Mouse (Mus musculus) MEL (cell line): ENCODE measurements around the gene Fkbp5. TPM values are rescaled to one million over a fixed set of nuclear protein-coding genes. Genes with fewer than 3 reads are reported as not detected.

Experiments
- DNase-seq: peaks from one replicate; pipeline ENCODE4 v3.0.0; 2011; ENCODE audit warnings: low read depth, low spot score
- H3K27ac ChIP-seq: 2 replicates; pipeline ENCODE4 v1.5.1; 2012; ENCODE audit warnings: low read depth, mild to moderate bottlenecking, control low read depth, low read length, moderate library complexity; ENCODE audit not compliant: control insufficient read depth
- H3K27me3 ChIP-seq, 2 experiments: fragments of 150-350 bp in 1 of 2; sonication (generic) in 1 of 2; 2 replicates each; pipeline ENCODE4 v1.6.1; 2012; ENCODE audit warnings: low read length in 2 of 2, mild to moderate bottlenecking in 2 of 2, improper control_type of control experiment in 1 of 2, moderate library complexity in 1 of 2; ENCODE audit not compliant: insufficient read depth in 2 of 2, control insufficient read depth in 1 of 2
- H3K36me3 ChIP-seq, 2 experiments: 2 replicates each; pipeline ENCODE4 v1.6.1; 2012 to 2014; ENCODE audit warnings: low read length in 2 of 2, improper control_type of control experiment in 1 of 2, inconsistent platforms in 1 of 2, mild to moderate bottlenecking in 1 of 2; ENCODE audit not compliant: insufficient read depth in 2 of 2, control insufficient read depth in 1 of 2
- H3K4me1 ChIP-seq, 2 experiments: fragments of 150-350 bp in 1 of 2; sonication (generic) in 1 of 2; 2 replicates each; pipeline ENCODE4 v1.6.1; 2012; ENCODE audit warnings: low read length in 2 of 2, improper control_type of control experiment in 1 of 2, mild to moderate bottlenecking in 1 of 2; ENCODE audit not compliant: insufficient read depth in 2 of 2, control insufficient read depth in 1 of 2
- H3K4me3 ChIP-seq, 2 experiments: fragments of 150-350 bp in 1 of 2; sonication (generic) in 1 of 2; 2 replicates each; pipeline ENCODE4 v1.5.1; 2012; ENCODE audit warnings: low read depth in 2 of 2, low read length in 2 of 2, mild to moderate bottlenecking in 2 of 2, moderate library complexity in 2 of 2, control low read depth in 1 of 2, improper control_type of control experiment in 1 of 2; ENCODE audit not compliant: control insufficient read depth in 1 of 2, insufficient read depth in 1 of 2
- H3K79me2 ChIP-seq: 2 replicates; pipeline ENCODE4 v1.6.1; 2012; ENCODE audit warnings: mild to moderate bottlenecking, low read length, moderate library complexity; ENCODE audit not compliant: control insufficient read depth, poor library complexity, insufficient read depth
- H3K9ac ChIP-seq: 2 replicates; pipeline ENCODE4 v1.6.1; 2012; ENCODE audit warnings: low read depth, mild to moderate bottlenecking, control low read depth, low read length, moderate library complexity; ENCODE audit not compliant: control insufficient read depth, poor library complexity, severe bottlenecking
- H3K9me3 ChIP-seq: fragments of 150-350 bp; sonication (generic); replicated peaks from 2 replicates; pipeline ENCODE4 v1.6.1; 2012; ENCODE audit warnings: mild to moderate bottlenecking, low read length, improper control_type of control experiment, moderate library complexity; ENCODE audit not compliant: insufficient read depth
- CHD2 ChIP-seq: IDR thresholded peaks from 2 replicates; pipeline ENCODE4 v1.6.1; 2011; ENCODE audit warnings: low read length, improper control_type of control experiment
- CTCF ChIP-seq, 3 experiments: IDR thresholded peaks in 2 of 3; conservative IDR thresholded peaks in 1 of 3; 2 replicates each; pipeline ENCODE4 v1.5.1; 2011 to 2012; ENCODE audit warnings: low read length in 3 of 3, low read depth in 2 of 3, mild to moderate bottlenecking in 2 of 3, improper control_type of control experiment in 1 of 3, inconsistent platforms in 1 of 3, mixed read lengths in 1 of 3, moderate library complexity in 1 of 3; ENCODE audit not compliant: control insufficient read depth in 1 of 3, insufficient read depth in 1 of 3, poor library complexity in 1 of 3, severe bottlenecking in 1 of 3
- ELF1 ChIP-seq: IDR thresholded peaks from 2 replicates; pipeline ENCODE4 v1.6.1; 2014; ENCODE audit warnings: low read depth, mild to moderate bottlenecking, inconsistent platforms, low read length, improper control_type of control experiment, moderate library complexity
- GABPA ChIP-seq: IDR thresholded peaks from 2 replicates; pipeline ENCODE4 v1.6.1; 2012; ENCODE audit warnings: low read depth, mild to moderate bottlenecking, inconsistent platforms, low read length, improper control_type of control experiment, moderate library complexity
- MAX ChIP-seq: IDR thresholded peaks from 2 replicates; pipeline ENCODE4 v1.6.1; 2011; ENCODE audit warnings: low read length, improper control_type of control experiment
- MXI1 ChIP-seq: IDR thresholded peaks from 2 replicates; pipeline ENCODE4 v1.6.1; 2011; ENCODE audit warnings: mild to moderate bottlenecking, low read depth, low read length, improper control_type of control experiment
- MYC ChIP-seq: IDR thresholded peaks from 2 replicates; pipeline ENCODE4 v1.6.1; 2011; ENCODE audit warnings: low read depth, mild to moderate bottlenecking, low read length, improper control_type of control experiment, moderate library complexity
- POLR2A ChIP-seq, 2 experiments: IDR thresholded peaks; 2 replicates each; pipeline ENCODE4 v1.6.1; 2011 to 2012; ENCODE audit warnings: low read length in 2 of 2, mild to moderate bottlenecking in 2 of 2, control low read depth in 1 of 2, improper control_type of control experiment in 1 of 2, low read depth in 1 of 2, moderate library complexity in 1 of 2; ENCODE audit not compliant: control insufficient read depth in 1 of 2, insufficient read depth in 1 of 2, poor library complexity in 1 of 2
- RAD21 ChIP-seq: IDR thresholded peaks from 2 replicates; pipeline ENCODE4 v1.6.1; 2011; ENCODE audit warnings: mild to moderate bottlenecking, low read depth, low read length, improper control_type of control experiment
- RCOR1 ChIP-seq: IDR thresholded peaks from 2 replicates; pipeline ENCODE4 v1.6.1; 2012; ENCODE audit warnings: low read depth, mild to moderate bottlenecking, inconsistent platforms, low read length, improper control_type of control experiment
- SMC3 ChIP-seq: IDR thresholded peaks from 2 replicates; pipeline ENCODE4 v1.6.1; 2011; ENCODE audit warnings: low read depth, low read length, improper control_type of control experiment
- TBP ChIP-seq: IDR thresholded peaks from 2 replicates; pipeline ENCODE4 v1.8.0; 2011; ENCODE audit warnings: low read depth, low read length, improper control_type of control experiment
- UBTF ChIP-seq: IDR thresholded peaks from 2 replicates; pipeline ENCODE4 v1.6.1; 2012; ENCODE audit warnings: low read depth, mild to moderate bottlenecking, inconsistent platforms, low read length, improper control_type of control experiment, moderate library complexity, borderline replicate concordance; ENCODE audit not compliant: insufficient read depth
- USF1 ChIP-seq: IDR thresholded peaks from 2 replicates; pipeline ENCODE4 v1.6.1; 2014; ENCODE audit warnings: low read depth, mild to moderate bottlenecking, inconsistent platforms, low read length, improper control_type of control experiment, moderate library complexity
- ZKSCAN1 ChIP-seq: IDR thresholded peaks from 2 replicates; pipeline ENCODE4 v1.6.1; 2012; ENCODE audit warnings: low read depth, mild to moderate bottlenecking, inconsistent platforms, low read length, improper control_type of control experiment, moderate library complexity
- ZNF384 ChIP-seq: IDR thresholded peaks from 2 replicates; pipeline ENCODE4 v1.6.1; 2012; ENCODE audit warnings: low read depth, mild to moderate bottlenecking, inconsistent platforms, low read length, improper control_type of control experiment
- polyA plus RNA-seq, 2 experiments: library from polyadenylated mRNA; stranded (reverse) in 1 of 2; unstranded in 1 of 2; fragments of >175 nt in 1 of 2; fragments of >200 nt in 1 of 2; gene quantifications; 2 replicates each; pipeline versions ENCODE4 v1.2.1 to v1.2.4; 2012; ENCODE audit warnings: low replicate concordance in 2 of 2, low read depth in 1 of 2; ENCODE audit not compliant: insufficient read length in 2 of 2, insufficient read depth in 1 of 2, missing spikeins in 1 of 2
- total RNA-seq: library from RNA; depleted of rRNA; stranded (reverse); fragments of 300-350 nt; gene quantifications from 2 replicates; pipeline ENCODE4 v1.2.3, GENCODE M21; 2012

The Fkbp5 gene
- total and polyA plus RNA-seq, 3 experiments, result 16.6 to 184 (median 44.3) TPM

DNA sequence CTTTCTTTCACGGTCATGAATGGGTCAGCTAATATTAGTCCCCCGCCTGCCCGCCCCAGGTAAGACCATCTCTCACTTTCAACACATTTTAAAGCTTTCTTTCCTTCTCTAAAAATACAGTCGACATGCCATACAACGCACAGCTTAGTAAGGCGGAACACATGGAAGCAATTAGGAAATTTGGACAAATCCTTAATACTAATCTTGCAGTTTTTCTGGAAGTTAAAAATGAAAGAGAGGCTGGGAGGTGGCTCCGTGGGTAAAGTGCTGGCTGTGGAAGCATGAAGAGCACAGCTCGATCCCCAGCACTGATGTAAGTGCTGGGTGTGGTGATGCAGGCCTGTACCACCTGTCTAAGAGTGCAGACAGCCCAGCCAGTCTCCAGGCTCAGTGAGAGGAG lies 39.9 kb downstream of the Fkbp5 start:
- no peak overlapping the region for H3K9ac ChIP-seq
- H3K27me3 ChIP-seq, result no peaks in the 10 kb centered on the region
- H3K27ac ChIP-seq, result no peak overlapping the region
- H3K79me2 ChIP-seq, result peaks cover 15% of the 10 kb centered on the region
- H3K4me3 ChIP-seq, result no peak overlapping the region
- TF ChIP-seq USF1, result no peak
- no peak for TF ChIP-seq ELF1
- no peak for TF ChIP-seq CHD2
- no peak for TF ChIP-seq MYC
- no peak for TF ChIP-seq CTCF (IDR thresholded peaks at IDR 0.05 in 2 of 3, conservative IDR thresholded peaks at IDR 0.05 in 1 of 3; ENCODE audit: control insufficient read depth in 1 of 3, insufficient read depth in 1 of 3, low read depth in 2 of 3, low read length in 3 of 3, poor library complexity in 1 of 3, severe bottlenecking in 1 of 3)
- TF ChIP-seq ZKSCAN1, result no peak
- no peak for TF ChIP-seq MXI1
- no peak for TF ChIP-seq RAD21
- TF ChIP-seq TBP, result no peak
- no peaks in the 10 kb centered on the region for H3K9me3 ChIP-seq
- no peaks in the 10 kb centered on the region for H3K36me3 ChIP-seq
- no peak for DNase-seq
- H3K4me1 ChIP-seq, result no peaks in the 10 kb centered on the region

DNA sequence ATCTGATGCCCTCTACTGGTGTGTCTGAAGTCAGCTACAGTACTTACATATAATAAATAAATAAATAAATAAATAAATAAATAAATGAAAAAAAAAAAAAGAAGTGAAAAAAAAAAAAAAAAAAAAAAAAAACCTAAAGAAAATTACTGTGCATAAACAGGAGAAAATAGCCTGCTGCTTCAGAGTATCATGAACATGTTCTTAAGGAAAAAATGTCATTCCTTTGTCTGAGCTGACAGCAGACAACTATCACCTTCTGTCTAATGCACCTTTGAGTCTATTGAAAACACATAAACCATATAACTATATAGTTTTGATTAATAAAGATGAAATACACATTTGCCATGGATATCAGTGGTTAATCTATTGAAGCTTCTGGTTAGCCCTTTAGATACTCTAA lies 40.9 kb downstream of the Fkbp5 start:
- Histone ChIP-seq H3K27ac (no peak overlapping the region), H3K9ac (no peak overlapping the region), H3K27me3 (no peaks in the 10 kb centered on the region), H3K36me3 (no peaks in the 10 kb centered on the region), H3K79me2 (peaks cover 16% of the 10 kb centered on the region), H3K4me3 (no peak overlapping the region), H3K9me3 (no peaks in the 10 kb centered on the region), H3K4me1 (no peaks in the 10 kb centered on the region)
- no peak for DNase-seq
- TF ChIP-seq ELF1 (no peak), ZNF384 (peak; percentile 61; the same call in 1 of the 2 replicates), MYC (no peak)

DNA sequence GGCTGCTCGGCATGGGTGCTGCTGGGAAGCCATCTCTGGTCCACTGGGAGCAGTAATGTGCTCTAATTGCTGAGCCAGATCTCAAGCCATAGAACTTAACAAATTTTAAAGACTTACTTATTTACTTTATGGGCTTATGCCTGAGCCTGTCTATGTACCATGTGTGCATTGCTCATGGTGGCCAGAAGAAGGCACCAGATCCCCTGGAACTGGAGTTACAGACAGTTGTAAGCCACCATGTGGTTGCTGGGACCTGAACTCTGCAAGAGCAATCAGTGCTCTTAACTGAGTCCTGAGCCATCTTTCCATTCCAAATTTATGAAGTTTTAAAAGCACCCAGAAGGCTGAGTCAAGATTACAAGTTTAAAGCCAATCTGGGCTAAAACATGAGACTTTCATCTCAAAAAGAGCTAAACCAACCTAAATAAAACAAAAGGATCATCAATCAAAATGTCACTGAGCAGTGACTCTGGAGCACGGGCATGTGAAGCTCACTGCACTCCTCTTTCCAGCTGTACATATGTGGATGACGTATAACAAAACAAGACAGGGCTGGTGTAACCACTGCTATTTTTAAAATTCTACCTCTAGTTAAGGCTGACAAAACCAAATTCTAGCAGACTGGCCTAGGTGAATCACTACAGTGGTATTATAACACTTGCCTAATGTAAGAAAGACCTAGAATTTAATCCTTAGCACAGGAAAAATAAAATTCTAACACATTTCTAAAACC lies 41.6 kb downstream of the Fkbp5 start:
- Histone ChIP-seq H3K79me2 (peaks cover 13% of the 10 kb centered on the region), H3K27ac (no peak overlapping the region), H3K4me3 (no peak overlapping the region), H3K36me3 (no peaks in the 10 kb centered on the region), H3K4me1 (no peaks in the 10 kb centered on the region), H3K9me3 (no peaks in the 10 kb centered on the region), H3K27me3 (no peaks in the 10 kb centered on the region), H3K9ac (no peak overlapping the region)
- TF ChIP-seq MAX, result peak; percentile 31; the same call in 1 of the 2 replicates
- TF ChIP-seq MYC, result peak; percentile 70; the same call in 1 of the 2 replicates
- no peak for TF ChIP-seq UBTF
- peak; percentile 62 for TF ChIP-seq RAD21
- no peak for TF ChIP-seq GABPA
- TF ChIP-seq RCOR1, result no peak
- peak; percentile 67 for TF ChIP-seq SMC3
- peak; percentile 37 to 72 (median 56) for TF ChIP-seq CTCF (IDR thresholded peaks at IDR 0.05 in 2 of 3, conservative IDR thresholded peaks at IDR 0.05 in 1 of 3; ENCODE audit: control insufficient read depth in 1 of 3, insufficient read depth in 1 of 3, low read depth in 2 of 3, low read length in 3 of 3, poor library complexity in 1 of 3, severe bottlenecking in 1 of 3)
- no peak for TF ChIP-seq POLR2A (IDR thresholded peaks at IDR 0.05; ENCODE audit: control insufficient read depth in 1 of 2, insufficient read depth in 1 of 2, low read depth in 1 of 2, low read length in 2 of 2, poor library complexity in 1 of 2)
- DNase-seq, result peak; percentile 57
